Mouse (Mus musculus): ENCODE results near the gene Dync1i1.

DNA sequence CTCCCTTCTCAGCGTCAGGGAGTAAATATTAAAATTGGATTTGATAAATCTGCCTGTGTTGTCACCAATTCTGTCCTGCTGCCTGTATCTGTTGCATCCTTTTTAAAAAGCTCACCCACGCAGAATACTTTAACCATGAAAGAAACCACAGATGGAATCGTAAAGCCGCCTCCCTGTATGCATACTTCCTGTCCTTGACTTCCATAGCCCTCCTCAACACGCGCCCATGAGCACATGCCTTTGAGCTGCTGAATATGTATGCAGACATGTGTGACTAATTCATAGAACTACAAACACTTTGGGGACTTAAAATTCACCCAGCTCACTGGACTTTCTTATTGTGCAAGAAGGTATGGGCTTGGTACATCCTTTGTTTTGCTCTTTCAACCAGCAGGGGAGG is 272.1 kb downstream of the Dync1i1 start:
- no peak for TF ChIP-seq RCOR1 (IDR thresholded peaks at IDR 0.05; ENCODE audit: low read depth, low read length)
- TF ChIP-seq E2F4 (IDR thresholded peaks at IDR 0.05; ENCODE audit: borderline replicate concordance, low read depth, low read length): no peak
